Mouse (Mus musculus): ENCODE results near the gene Wnt9b. TPM values are rescaled to one million over a fixed set of nuclear protein-coding genes. Genes with fewer than 3 reads are reported as not detected.

Gene Wnt9b
- total and polyA plus RNA-seq, 3 experiments: 0.09 to 0.47 (median 0.45) TPM

- no peak for DNase-seq
Measured at GRCm38 (mm10) chr11:103731594-103731993, 18.0 kb downstream of the Wnt9b start.

DNA sequence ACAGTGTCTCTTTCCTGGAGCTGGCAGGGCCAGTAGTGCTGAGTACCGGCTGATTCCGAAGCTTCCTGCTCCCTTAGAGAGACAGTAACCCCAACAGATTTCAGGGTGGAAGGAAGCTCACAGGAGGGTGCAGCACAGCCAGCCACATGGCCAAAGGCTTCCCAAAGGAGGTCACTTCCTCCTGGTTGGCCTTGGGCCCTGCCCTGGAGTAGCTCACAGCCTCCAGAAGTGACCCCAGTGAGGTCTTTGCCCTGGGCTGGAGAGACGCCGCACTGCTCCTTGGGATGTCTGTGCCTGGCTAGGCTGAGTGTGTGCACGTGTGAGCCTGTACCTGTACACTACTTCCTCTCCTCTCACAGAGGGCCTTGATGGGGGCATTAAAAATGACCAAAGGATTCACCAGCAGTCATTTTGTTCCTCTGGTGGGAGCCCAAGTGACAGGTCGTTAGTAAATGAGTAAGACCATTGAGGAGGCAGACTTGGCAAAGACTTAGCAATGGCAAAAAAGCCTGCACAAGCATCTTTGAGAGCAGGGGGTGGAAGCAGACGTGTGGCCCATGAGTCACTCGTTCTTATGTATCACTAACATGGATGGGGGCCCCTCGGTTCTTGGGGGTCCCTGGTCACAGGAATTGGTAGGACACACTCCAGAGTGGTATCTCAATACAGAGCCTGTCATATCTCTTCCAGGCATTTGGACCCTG lies 20.2 kb downstream of the Wnt9b start:
- DNase-seq: peak; percentile 17

DNA sequence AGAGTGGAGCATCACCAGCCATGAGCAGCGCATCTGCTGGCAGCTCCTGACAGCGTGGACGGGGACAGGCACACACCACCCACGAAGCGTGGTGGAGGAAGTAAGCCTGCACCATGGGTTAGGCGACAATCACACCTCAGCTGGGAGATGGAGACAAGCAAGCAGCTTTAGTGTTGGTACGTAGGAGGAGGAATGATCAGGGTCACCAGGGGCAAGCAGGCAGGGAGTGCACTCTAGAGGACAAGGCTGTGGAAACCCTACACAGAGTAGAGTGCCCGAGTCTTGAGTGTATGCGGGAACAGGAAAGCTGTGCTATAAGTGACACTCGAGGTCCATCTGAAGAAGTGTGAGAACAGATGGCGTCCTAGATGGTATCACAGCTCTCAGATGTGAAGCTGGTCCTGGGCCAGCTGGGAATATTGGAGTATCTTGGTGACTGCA lies 25.3 kb downstream of the Wnt9b start:
- DNase-seq: no peak

- DNase-seq: peak; percentile 4
Measured at GRCm38 (mm10) chr11:103722040-103722481, 27.6 kb downstream of the Wnt9b start.

GRCm38 (mm10) chr11:103721468-103722039 lies 28.1 kb downstream of the Wnt9b start:
- peak; percentile 14 for DNase-seq

GRCm38 (mm10) chr11:103719436-103719835 lies 30.2 kb downstream of the Wnt9b start:
- no peak for DNase-seq

- DNase-seq: no peak
Measured at GRCm38 (mm10) chr11:103716971-103717370, 32.6 kb downstream of the Wnt9b start.

DNA sequence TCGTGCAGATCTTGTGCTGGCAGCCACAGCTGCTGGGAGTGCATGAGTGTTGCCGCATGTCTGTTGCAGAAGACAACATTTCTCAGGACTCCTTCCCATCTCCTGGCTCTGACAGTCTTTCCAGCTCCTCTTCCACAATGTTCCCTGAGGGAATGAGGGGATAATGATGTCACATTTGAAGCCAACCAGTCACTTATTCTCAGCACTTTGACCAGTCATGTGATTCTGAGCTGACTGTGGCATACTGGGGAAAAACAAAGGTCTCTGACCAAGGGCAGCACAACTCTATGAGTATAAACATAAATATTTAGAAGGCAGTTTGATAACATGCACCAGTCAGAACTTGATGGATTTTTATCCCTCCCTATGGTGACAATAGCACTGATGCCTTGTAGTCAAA lies 35.5 kb downstream of the Wnt9b start:
- DNase-seq: no peak

- peak; percentile 16 for DNase-seq
Measured at GRCm38 (mm10) chr11:103711851-103712587, 37.6 kb downstream of the Wnt9b start.

GRCm38 (mm10) chr11:103709982-103710381 lies 39.6 kb downstream of the Wnt9b start:
- no peak for DNase-seq

DNA sequence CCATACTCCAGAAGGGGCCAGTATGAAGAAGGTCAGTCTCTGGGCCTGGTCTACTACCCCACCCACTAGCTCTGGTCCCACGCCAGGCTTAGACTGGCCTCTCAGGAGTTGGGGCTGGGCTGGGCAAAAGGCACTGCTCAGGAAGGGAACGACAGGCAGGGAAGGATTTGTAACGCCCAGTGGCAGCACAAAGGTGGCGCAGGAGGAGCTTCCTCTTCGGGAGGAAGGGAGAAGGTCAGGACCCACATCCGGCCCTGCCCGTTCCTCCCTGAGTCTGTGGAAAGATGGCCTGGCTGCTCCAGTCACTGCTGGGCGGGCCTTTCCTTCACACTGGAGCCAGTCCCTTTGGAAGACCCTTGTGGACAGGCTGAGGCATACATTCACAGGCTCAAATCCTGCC lies 42.6 kb downstream of the Wnt9b start:
- peak; percentile 75 for DNase-seq

DNA sequence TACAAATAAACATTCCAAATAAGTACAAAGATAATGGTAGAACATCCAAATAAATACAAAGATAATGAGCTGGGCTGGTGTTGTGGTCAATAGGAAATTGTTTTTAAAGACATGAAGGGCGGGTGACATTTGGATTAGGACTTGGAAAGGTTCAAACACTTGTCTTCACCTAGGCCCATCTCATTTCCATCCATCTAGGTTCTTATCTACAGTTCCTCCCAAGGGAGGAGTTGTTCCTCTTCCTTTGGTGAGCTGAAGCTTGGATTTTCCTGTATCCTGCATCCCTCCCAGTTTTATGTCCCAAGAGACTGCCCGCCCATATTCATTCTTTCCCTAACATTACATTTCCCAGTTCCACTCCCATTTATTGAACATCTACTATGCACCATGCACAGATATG lies 51.4 kb downstream of the Wnt9b start:
- no peak for DNase-seq

DNA sequence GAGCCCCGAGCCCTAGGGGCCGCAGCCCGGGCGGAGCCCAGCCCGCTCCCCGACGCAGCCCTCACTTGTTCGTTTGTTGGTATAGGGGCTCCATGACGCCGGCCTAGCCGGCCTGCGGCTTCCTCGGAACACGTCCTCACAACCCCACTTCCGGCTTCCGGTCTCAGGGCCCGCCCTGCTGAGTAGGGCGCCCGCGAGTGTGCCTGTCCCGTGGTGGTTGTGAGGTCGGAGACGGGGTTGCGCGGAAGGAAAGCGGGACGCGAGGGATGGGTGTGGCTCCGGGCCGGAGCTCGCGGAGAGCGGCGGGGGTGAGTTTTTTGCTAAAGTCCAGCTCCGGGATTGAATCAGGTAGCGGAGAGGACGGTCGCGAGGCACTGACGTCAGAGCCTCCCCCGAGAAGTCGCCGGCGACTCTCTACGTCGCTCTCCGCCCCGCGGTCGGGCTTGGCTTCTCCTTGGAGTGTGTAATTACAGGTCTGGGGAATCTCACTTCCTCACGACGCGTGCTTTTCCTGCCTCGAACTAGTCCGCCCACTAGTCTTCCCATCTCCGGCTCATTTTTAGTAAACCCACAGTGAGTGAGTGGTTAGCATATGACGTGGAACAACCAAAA lies 52.0 kb downstream of the Wnt9b start, which contains the start of gene Gosr2:
Gene Gosr2, minus strand, starts transcription at position 334 of the 612 bp plus-strand sequence.
- peak; percentile 95 for DNase-seq

- DNase-seq: no peak
Measured at GRCm38 (mm10) chr11:103696851-103697564, 52.6 kb downstream of the Wnt9b start.

- no peak for DNase-seq
Measured at GRCm38 (mm10) chr11:103693241-103693640, 56.4 kb downstream of the Wnt9b start.

- DNase-seq: peak; percentile 54
Measured at GRCm38 (mm10) chr11:103691036-103691435, 58.6 kb downstream of the Wnt9b start.

DNA sequence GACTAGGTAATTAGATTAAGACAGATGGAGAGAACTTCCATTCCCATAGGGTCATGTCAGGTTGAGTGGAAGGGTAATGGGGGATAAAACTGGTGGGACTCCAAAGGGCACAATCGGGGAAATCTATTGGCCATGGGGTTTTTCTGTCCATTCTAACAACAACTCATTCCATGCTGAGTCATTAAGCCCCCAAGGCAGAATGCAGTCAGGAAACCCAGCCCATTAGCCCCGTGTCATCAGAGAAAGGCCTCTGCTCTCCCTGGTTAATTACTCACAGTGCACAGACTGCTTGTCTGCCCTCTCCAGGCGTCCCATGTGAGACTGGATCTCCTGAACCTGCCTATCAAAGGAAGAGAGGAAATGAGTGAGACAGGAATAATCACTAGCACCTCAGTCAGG lies 60.6 kb downstream of the Wnt9b start:
- peak; percentile 28 for DNase-seq

GRCm38 (mm10) chr11:103688271-103688979 lies 61.2 kb downstream of the Wnt9b start:
- no peak for DNase-seq

DNA sequence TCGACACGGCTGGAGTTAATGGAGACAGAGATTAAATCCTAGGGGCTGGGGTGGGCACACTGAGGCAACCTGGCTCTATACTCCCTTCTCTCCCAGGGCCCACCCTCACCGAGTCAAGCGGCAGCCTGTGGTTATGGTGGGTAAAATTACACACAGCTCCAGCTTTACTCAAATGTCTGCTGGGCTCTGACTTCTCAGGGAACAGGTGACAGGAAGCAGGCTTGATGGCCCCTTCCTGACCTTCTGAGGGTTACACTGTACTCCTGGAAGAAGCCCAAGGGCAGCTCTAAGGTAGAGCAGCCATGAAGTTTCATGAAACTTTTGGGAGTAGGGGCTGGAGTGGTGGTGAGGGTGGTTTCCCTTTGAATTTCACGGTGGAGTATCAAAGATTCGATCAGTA lies 62.9 kb downstream of the Wnt9b start:
- DNase-seq: no peak

- DNase-seq: peak; percentile 59
Measured at GRCm38 (mm10) chr11:103685261-103685736, 64.3 kb downstream of the Wnt9b start.
